Mouse (Mus musculus) bone marrow macrophage, adult 2 months (primary cell): ENCODE data around the gene N4bp2. TPM values are rescaled to one million over a fixed set of nuclear protein-coding genes. Genes with fewer than 3 reads are reported as not detected.
"Not testable (repeated sequence)": the region's sequence is repeated elsewhere in the genome, so short reads cannot be mapped to it uniquely, and the experiment has no call there.

Experiments used
- H3K27ac ChIP-seq: 2 replicates; pipeline ENCODE4 v1.5.1; 2012; ENCODE audit warnings: low read depth, low read length; ENCODE audit not compliant: insufficient read depth
- H3K4me1 ChIP-seq: 2 replicates; pipeline ENCODE4 v1.6.1; 2012; ENCODE audit warnings: low read length; ENCODE audit not compliant: control insufficient read depth, insufficient read depth
- H3K4me3 ChIP-seq: 2 replicates; pipeline ENCODE4 v1.5.1; 2012; ENCODE audit warnings: mild to moderate bottlenecking, low read length, moderate library complexity; ENCODE audit not compliant: insufficient read depth
- CTCF ChIP-seq: IDR thresholded peaks from 2 replicates; pipeline ENCODE4 v1.5.1; 2012; ENCODE audit warnings: low read depth, mild to moderate bottlenecking, low read length, moderate library complexity
- POLR2A ChIP-seq: IDR thresholded peaks from 2 replicates; pipeline ENCODE4 v1.6.1; 2012; ENCODE audit warnings: mild to moderate bottlenecking, low read depth, low read length, borderline replicate concordance
- polyA plus RNA-seq: library from polyadenylated mRNA; stranded (reverse); fragments of >200 nt; gene quantifications from 2 replicates; pipeline ENCODE4 v1.2.4, GENCODE M21; 2012; ENCODE audit not compliant: missing spikeins, insufficient read depth, insufficient read length

N4bp2 gene
- polyA plus RNA-seq, 1 experiment, result 10.1 TPM

GRCm38 (mm10) chr5:65763916-65764785 is 830 bp downstream of the N4bp2 start:
- Histone ChIP-seq H3K27ac (peak overlapping the region; percentile 77), H3K4me1 (peaks cover 4% of the 10 kb centered on the region; the same call in 1 of the 2 replicates), H3K4me3 (peak overlapping the region; percentile 82)
- TF ChIP-seq CTCF (no peak), POLR2A (no peak)

- Histone ChIP-seq H3K27ac (peak overlapping the region; percentile 60), H3K4me1 (peaks cover 4% of the 10 kb centered on the region; the same call in 1 of the 2 replicates)
- TF ChIP-seq POLR2A (no peak), CTCF (no peak)
Observed at GRCm38 (mm10) chr5:65764786-65765634, 1.7 kb downstream of the N4bp2 start.

GRCm38 (mm10) chr5:65765635-65765911 is 2.3 kb downstream of the N4bp2 start:
- no peak overlapping the region for H3K27ac ChIP-seq
- H3K4me1 ChIP-seq, result peaks cover 4% of the 10 kb centered on the region; the same call in 1 of the 2 replicates
- H3K4me3 ChIP-seq, result peak overlapping the region; percentile 82; the same call in 1 of the 2 replicates
- TF ChIP-seq POLR2A (no peak), CTCF (no peak)

More at GRCm38 (mm10) chr5:65764786-65765634, 1.7 kb downstream of the N4bp2 start:
- H3K4me3 ChIP-seq, result peak overlapping the region; percentile 82

GRCm38 (mm10) chr5:65768007-65768406 is 4.7 kb downstream of the N4bp2 start:
- H3K27ac ChIP-seq, result no peak overlapping the region
- peaks cover 4% of the 10 kb centered on the region; the same call in 1 of the 2 replicates for H3K4me1 ChIP-seq
- H3K4me3 ChIP-seq, result no peak overlapping the region
- TF ChIP-seq POLR2A, result no peak
- TF ChIP-seq CTCF, result no peak

GRCm38 (mm10) chr5:65770065-65770464 is 6.7 kb downstream of the N4bp2 start:
- TF ChIP-seq POLR2A, result no peak
- TF ChIP-seq CTCF, result no peak
- H3K4me3 ChIP-seq, result no peak overlapping the region
- peaks cover 4% of the 10 kb centered on the region; the same call in 1 of the 2 replicates for H3K4me1 ChIP-seq
- no peak overlapping the region for H3K27ac ChIP-seq

GRCm38 (mm10) chr5:65770493-65770892 is 7.2 kb downstream of the N4bp2 start:
- H3K27ac ChIP-seq, result no peak overlapping the region
- no peak for TF ChIP-seq CTCF
- no peak for TF ChIP-seq POLR2A

GRCm38 (mm10) chr5:65773957-65774356 is 10.6 kb downstream of the N4bp2 start:
- H3K4me1 ChIP-seq, H3K27ac ChIP-seq, H3K4me3 ChIP-seq: not testable (repeated sequence)

More at GRCm38 (mm10) chr5:65770493-65770892, 7.2 kb downstream of the N4bp2 start:
- Histone ChIP-seq H3K4me3 (no peak overlapping the region), H3K4me1 (peaks cover 2% of the 10 kb centered on the region; the same call in 1 of the 2 replicates)

- TF ChIP-seq CTCF, result no peak
- no peak for TF ChIP-seq POLR2A
- peaks cover 7% of the 10 kb centered on the region; the same call in 1 of the 2 replicates for H3K4me1 ChIP-seq
- no peak overlapping the region for H3K4me3 ChIP-seq
- no peak overlapping the region for H3K27ac ChIP-seq
Observed at GRCm38 (mm10) chr5:65776166-65776565, 12.8 kb downstream of the N4bp2 start.

- Histone ChIP-seq H3K4me1 (peaks cover 9% of the 10 kb centered on the region; the same call in 1 of the 2 replicates), H3K4me3 (no peak overlapping the region), H3K27ac (no peak overlapping the region)
- no peak for TF ChIP-seq CTCF
Observed at GRCm38 (mm10) chr5:65776907-65777306, 13.6 kb downstream of the N4bp2 start.

GRCm38 (mm10) chr5:65778986-65779385 is 15.7 kb downstream of the N4bp2 start:
- H3K27ac ChIP-seq, H3K4me3 ChIP-seq, H3K4me1 ChIP-seq: not testable (repeated sequence)
